Mouse (Mus musculus) MEL (cell line): ENCODE data around the gene Itgam.

Experiments
- CTCF ChIP-seq, 3 experiments: IDR thresholded peaks in 2 of 3; conservative IDR thresholded peaks in 1 of 3; 2 replicates each; pipeline ENCODE4 v1.5.1; 2011 to 2012; ENCODE audit warnings: low read length in 3 of 3, low read depth in 2 of 3, mild to moderate bottlenecking in 2 of 3, improper control_type of control experiment in 1 of 3, inconsistent platforms in 1 of 3, mixed read lengths in 1 of 3, moderate library complexity in 1 of 3; ENCODE audit not compliant: control insufficient read depth in 1 of 3, insufficient read depth in 1 of 3, poor library complexity in 1 of 3, severe bottlenecking in 1 of 3
- EP300 ChIP-seq, 2 experiments: IDR thresholded peaks; 2 replicates each; pipeline ENCODE4 v1.6.1; 2011; ENCODE audit warnings: improper control_type of control experiment in 2 of 2, low read length in 2 of 2, low read depth in 1 of 2, mild to moderate bottlenecking in 1 of 2
- GATA1 ChIP-seq: IDR thresholded peaks from 2 replicates; pipeline ENCODE4 v1.6.1; 2011; ENCODE audit warnings: low read depth, low read length, improper control_type of control experiment
- HCFC1 ChIP-seq: IDR thresholded peaks from 2 replicates; pipeline ENCODE4 v1.6.1; 2012; ENCODE audit warnings: low read depth, mild to moderate bottlenecking, inconsistent platforms, low read length, improper control_type of control experiment, moderate library complexity
- MAX ChIP-seq: IDR thresholded peaks from 2 replicates; pipeline ENCODE4 v1.6.1; 2011; ENCODE audit warnings: low read length, improper control_type of control experiment
- NELFE ChIP-seq: IDR thresholded peaks from 2 replicates; pipeline ENCODE4 v1.6.1; 2011; ENCODE audit warnings: low read depth, low read length, improper control_type of control experiment
- POLR2A ChIP-seq, 2 experiments: IDR thresholded peaks; 2 replicates each; pipeline ENCODE4 v1.6.1; 2011 to 2012; ENCODE audit warnings: low read length in 2 of 2, mild to moderate bottlenecking in 2 of 2, control low read depth in 1 of 2, improper control_type of control experiment in 1 of 2, low read depth in 1 of 2, moderate library complexity in 1 of 2; ENCODE audit not compliant: control insufficient read depth in 1 of 2, insufficient read depth in 1 of 2, poor library complexity in 1 of 2
- POLR2AphosphoS5 ChIP-seq: IDR thresholded peaks from 2 replicates; pipeline ENCODE4 v1.6.1; 2012; ENCODE audit warnings: low read depth, borderline replicate concordance, mild to moderate bottlenecking, inconsistent platforms, low read length, moderate library complexity, mixed read lengths
- RAD21 ChIP-seq: IDR thresholded peaks from 2 replicates; pipeline ENCODE4 v1.6.1; 2011; ENCODE audit warnings: mild to moderate bottlenecking, low read depth, low read length, improper control_type of control experiment
- ZC3H11A ChIP-seq: IDR thresholded peaks from 2 replicates; pipeline ENCODE4 v1.6.1; 2012; ENCODE audit warnings: low read depth, mild to moderate bottlenecking, inconsistent platforms, low read length, improper control_type of control experiment
- ZKSCAN1 ChIP-seq: IDR thresholded peaks from 2 replicates; pipeline ENCODE4 v1.6.1; 2012; ENCODE audit warnings: low read depth, mild to moderate bottlenecking, inconsistent platforms, low read length, improper control_type of control experiment, moderate library complexity

GRCm38 (mm10) chr7:128150970-128151369 lies 88.5 kb downstream of the Itgam start:
- TF ChIP-seq NELFE (no peak), CTCF (IDR thresholded peaks at IDR 0.05 in 2 of 3, conservative IDR thresholded peaks at IDR 0.05 in 1 of 3; ENCODE audit: control insufficient read depth in 1 of 3, insufficient read depth in 1 of 3, low read depth in 2 of 3, low read length in 3 of 3, poor library complexity in 1 of 3, severe bottlenecking in 1 of 3) (no peak), POLR2A (IDR thresholded peaks at IDR 0.05; ENCODE audit: control insufficient read depth in 1 of 2, insufficient read depth in 1 of 2, low read depth in 1 of 2, low read length in 2 of 2, poor library complexity in 1 of 2) (no peak), GATA1 (no peak), EP300 (IDR thresholded peaks at IDR 0.05; ENCODE audit: low read depth in 1 of 2, low read length in 2 of 2) (no peak), HCFC1 (no peak), ZKSCAN1 (no peak), POLR2AphosphoS5 (no peak), MAX (no peak), ZC3H11A (no peak), RAD21 (no peak)
